Mouse (Mus musculus): Measurements from ENCODE around the gene Ythdf2. TPM values are rescaled to one million over a fixed set of nuclear protein-coding genes. Genes with fewer than 3 reads are reported as not detected.

Ythdf2 gene
- polyA plus RNA-seq, 1 experiment from 2014 or later = 66.3 TPM

DNA sequence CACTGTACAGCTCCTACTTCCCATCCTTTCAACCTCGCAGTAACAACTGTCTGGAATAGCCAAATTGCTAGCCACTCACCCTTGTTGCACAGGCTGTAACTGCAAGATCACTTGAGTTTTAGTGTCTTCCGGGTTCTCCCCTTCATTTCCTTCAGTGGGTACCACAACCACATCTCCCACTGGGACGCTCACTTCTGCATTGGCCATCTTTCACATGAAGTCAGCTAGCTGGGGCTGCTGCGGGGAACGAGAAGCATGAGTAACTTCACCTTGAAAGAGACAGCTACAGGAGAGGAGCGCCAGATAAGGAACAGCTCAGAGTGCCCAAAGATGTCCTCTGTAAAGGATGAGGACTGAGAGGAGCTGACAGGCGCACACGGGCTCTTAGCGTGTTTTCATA is 39.5 kb upstream of the Ythdf2 start:
- no peak overlapping the region for H3K9ac ChIP-seq (ENCODE audit: low read length)
- H3K36me3 ChIP-seq (ENCODE audit: control insufficient read depth, insufficient read depth, low read length) = peaks cover 46% of the 10 kb centered on the region
- ATAC-seq (ENCODE audit: insufficient number of reproducible peaks, insufficient read depth, low FRiP score, low read depth) = no peak
- no peak overlapping the region for H3K4me2 ChIP-seq (ENCODE audit: low read length)
- no peak overlapping the region for H3K4me3 ChIP-seq (ENCODE audit: control insufficient read depth in 1 of 2, insufficient read depth in 1 of 2, low read depth in 1 of 2, low read length in 2 of 2)
- no peaks in the 10 kb centered on the region for H3K27me3 ChIP-seq (ENCODE audit: control insufficient read depth, insufficient read depth, low read length)
- 87% methylated on average over 9 of the region's 9 CpGs for WGBS
- H3K27ac ChIP-seq (replicated peaks in 1 of 2; ENCODE audit: control insufficient read depth in 1 of 2, insufficient read depth in 1 of 2, low read depth in 2 of 2, low read length in 2 of 2) = no peak overlapping the region
- H3K9me3 ChIP-seq (ENCODE audit: control insufficient read depth, low read length) = no peaks in the 10 kb centered on the region
- H3K4me1 ChIP-seq (ENCODE audit: control insufficient read depth in 2 of 2, insufficient read depth in 2 of 2, low read length in 2 of 2) = peaks cover 4 to 10% of the 10 kb centered on the region in 2 experiments

DNA sequence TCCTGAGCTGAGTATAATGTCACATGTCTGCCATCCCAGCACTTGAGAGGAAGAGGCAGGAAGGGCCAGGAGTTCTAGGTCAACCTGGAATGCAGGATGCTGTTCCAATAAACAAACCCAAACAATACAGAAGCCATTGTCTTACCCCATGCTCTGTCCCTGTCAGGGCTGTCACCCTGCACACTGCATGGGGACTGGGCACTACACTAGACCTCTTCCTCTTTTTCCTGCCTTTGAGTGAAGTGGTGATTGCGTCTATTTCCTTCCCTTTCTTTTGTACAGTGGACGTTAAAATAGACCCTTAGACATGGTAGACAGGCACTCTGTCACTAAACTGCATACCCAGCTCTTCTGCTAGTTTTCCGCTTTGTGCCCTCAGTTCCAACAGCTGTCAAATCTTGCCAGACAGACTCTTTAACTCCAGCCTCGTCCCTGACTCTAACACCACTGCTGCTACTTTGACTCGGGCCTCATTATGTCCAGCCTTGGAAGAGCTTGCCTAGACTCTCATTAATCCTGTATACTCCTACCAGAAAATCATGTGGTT is 35.4 kb upstream of the Ythdf2 start:
- Histone ChIP-seq H3K36me3 (ENCODE audit: control insufficient read depth, insufficient read depth, low read length) (peaks cover 81% of the 10 kb centered on the region), H3K27me3 (ENCODE audit: control insufficient read depth, insufficient read depth, low read length) (no peaks in the 10 kb centered on the region), H3K27ac (replicated peaks in 1 of 2; ENCODE audit: control insufficient read depth in 1 of 2, insufficient read depth in 1 of 2, low read depth in 2 of 2, low read length in 2 of 2) (peak overlapping the region in 1 of 2 experiments; percentile 29; a peak in 2 of 4 replicates), H3K4me3 (ENCODE audit: control insufficient read depth in 1 of 2, insufficient read depth in 1 of 2, low read depth in 1 of 2, low read length in 2 of 2) (no peak overlapping the region), H3K9me3 (ENCODE audit: control insufficient read depth, low read length) (no peaks in the 10 kb centered on the region), H3K9ac (ENCODE audit: low read length) (no peak overlapping the region), H3K4me1 (ENCODE audit: control insufficient read depth in 2 of 2, insufficient read depth in 2 of 2, low read length in 2 of 2) (peaks cover 0 to 3% of the 10 kb centered on the region in 2 experiments; a peak in 1 of 4 replicates), H3K4me2 (ENCODE audit: low read length) (no peak overlapping the region)
- no peak for ATAC-seq (ENCODE audit: insufficient number of reproducible peaks, insufficient read depth, low FRiP score, low read depth)
- 74% methylated on average over 5 of the region's 5 CpGs for WGBS

DNA sequence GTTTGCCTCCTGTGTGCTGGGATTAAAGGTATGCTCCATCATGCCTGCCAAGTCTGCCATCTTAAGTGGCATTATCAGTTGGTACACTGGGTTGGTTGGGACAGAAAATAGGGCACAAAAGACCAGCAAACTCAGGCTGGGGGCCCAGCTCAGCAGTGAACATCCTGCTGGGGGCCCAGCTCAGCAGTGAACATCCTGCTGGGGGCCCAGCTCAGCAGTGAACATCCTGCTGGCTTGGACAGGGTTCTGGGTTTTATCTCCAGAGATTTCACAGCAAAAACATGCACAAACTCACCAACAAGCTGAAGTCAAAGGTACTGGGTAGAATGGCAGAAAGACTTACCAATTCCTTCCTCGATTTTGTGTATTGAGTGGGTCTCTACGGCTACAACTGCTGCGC is 33.5 kb upstream of the Ythdf2 start:
- Histone ChIP-seq H3K27ac (replicated peaks in 1 of 2; ENCODE audit: control insufficient read depth in 1 of 2, insufficient read depth in 1 of 2, low read depth in 2 of 2, low read length in 2 of 2) (no peak overlapping the region; a peak in 1 of 4 replicates), H3K4me3 (ENCODE audit: control insufficient read depth in 1 of 2, insufficient read depth in 1 of 2, low read depth in 1 of 2, low read length in 2 of 2) (no peak overlapping the region), H3K27me3 (ENCODE audit: control insufficient read depth, insufficient read depth, low read length) (no peaks in the 10 kb centered on the region), H3K36me3 (ENCODE audit: control insufficient read depth, insufficient read depth, low read length) (peaks cover 90% of the 10 kb centered on the region), H3K4me2 (ENCODE audit: low read length) (no peak overlapping the region), H3K9ac (ENCODE audit: low read length) (no peak overlapping the region), H3K4me1 (ENCODE audit: control insufficient read depth in 2 of 2, insufficient read depth in 2 of 2, low read length in 2 of 2) (peaks cover 0 to 3% of the 10 kb centered on the region in 2 experiments; a peak in 1 of 4 replicates), H3K9me3 (ENCODE audit: control insufficient read depth, low read length) (no peaks in the 10 kb centered on the region)
- ATAC-seq (ENCODE audit: insufficient number of reproducible peaks, insufficient read depth, low FRiP score, low read depth) = no peak
- 89% methylated on average over 3 of the region's 3 CpGs for WGBS

DNA sequence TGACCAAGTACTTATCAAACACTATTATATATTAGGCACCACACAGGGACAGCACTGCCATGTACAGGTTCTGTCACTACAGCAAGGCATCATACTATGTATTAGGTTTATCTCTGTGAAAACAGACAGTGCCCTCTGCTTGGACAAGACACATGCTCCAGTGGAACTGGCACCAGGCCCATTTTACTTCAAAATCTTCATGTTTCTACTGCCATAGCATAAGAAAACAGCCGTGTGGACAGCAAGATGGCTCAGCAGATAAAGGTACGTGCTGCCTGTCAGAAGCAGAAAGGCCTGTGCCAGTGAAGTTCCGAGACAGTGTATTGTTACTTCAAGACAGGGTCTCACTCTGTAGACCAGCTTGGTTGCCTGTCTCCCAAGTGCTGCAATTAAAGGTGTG is 29.1 kb upstream of the Ythdf2 start:
- no peak overlapping the region for H3K4me2 ChIP-seq (ENCODE audit: low read length)
- H3K27me3 ChIP-seq (ENCODE audit: control insufficient read depth, insufficient read depth, low read length) = no peaks in the 10 kb centered on the region
- no peaks in the 10 kb centered on the region for H3K4me1 ChIP-seq (ENCODE audit: control insufficient read depth in 2 of 2, insufficient read depth in 2 of 2, low read length in 2 of 2)
- H3K27ac ChIP-seq (replicated peaks in 1 of 2; ENCODE audit: control insufficient read depth in 1 of 2, insufficient read depth in 1 of 2, low read depth in 2 of 2, low read length in 2 of 2) = no peak overlapping the region
- no peak overlapping the region for H3K9ac ChIP-seq (ENCODE audit: low read length)
- no peak for ATAC-seq (ENCODE audit: insufficient number of reproducible peaks, insufficient read depth, low FRiP score, low read depth)
- 64% methylated on average over 3 of the region's 3 CpGs for WGBS
- no peaks in the 10 kb centered on the region for H3K9me3 ChIP-seq (ENCODE audit: control insufficient read depth, low read length)
- H3K4me3 ChIP-seq (ENCODE audit: control insufficient read depth in 1 of 2, insufficient read depth in 1 of 2, low read depth in 1 of 2, low read length in 2 of 2) = no peak overlapping the region
- peaks cover 92% of the 10 kb centered on the region for H3K36me3 ChIP-seq (ENCODE audit: control insufficient read depth, insufficient read depth, low read length)

DNA sequence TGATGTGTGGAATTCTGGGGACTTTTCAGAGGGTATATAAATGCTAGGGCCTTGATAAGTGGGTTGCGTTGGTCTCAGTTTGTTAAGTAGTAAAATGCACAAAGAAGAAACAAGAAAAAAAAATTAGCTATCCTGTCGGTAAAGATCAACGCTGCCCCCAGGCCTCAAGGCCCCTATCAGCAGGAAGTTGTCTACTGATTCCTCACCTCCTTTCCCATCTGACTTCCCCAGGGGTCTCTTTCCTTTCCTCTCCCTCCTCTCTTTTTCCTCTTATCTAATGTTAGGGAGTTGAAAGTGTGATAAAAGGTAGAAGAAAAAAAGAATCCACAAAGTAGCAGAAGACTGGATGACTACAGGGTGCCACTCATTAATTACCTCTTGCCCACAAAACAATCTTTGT is 28.3 kb upstream of the Ythdf2 start:
- 61% methylated on average over 3 of the region's 3 CpGs for WGBS
- H3K36me3 ChIP-seq (ENCODE audit: control insufficient read depth, insufficient read depth, low read length) = peaks cover 92% of the 10 kb centered on the region
- no peaks in the 10 kb centered on the region for H3K4me1 ChIP-seq (ENCODE audit: control insufficient read depth in 2 of 2, insufficient read depth in 2 of 2, low read length in 2 of 2)
- ATAC-seq (ENCODE audit: insufficient number of reproducible peaks, insufficient read depth, low FRiP score, low read depth) = no peak
- no peak overlapping the region for H3K4me2 ChIP-seq (ENCODE audit: low read length)
- no peak overlapping the region for H3K4me3 ChIP-seq (ENCODE audit: control insufficient read depth in 1 of 2, insufficient read depth in 1 of 2, low read depth in 1 of 2, low read length in 2 of 2)
- no peaks in the 10 kb centered on the region for H3K9me3 ChIP-seq (ENCODE audit: control insufficient read depth, low read length)
- H3K27ac ChIP-seq (replicated peaks in 1 of 2; ENCODE audit: control insufficient read depth in 1 of 2, insufficient read depth in 1 of 2, low read depth in 2 of 2, low read length in 2 of 2) = no peak overlapping the region
- no peaks in the 10 kb centered on the region for H3K27me3 ChIP-seq (ENCODE audit: control insufficient read depth, insufficient read depth, low read length)
- no peak overlapping the region for H3K9ac ChIP-seq (ENCODE audit: low read length)

DNA sequence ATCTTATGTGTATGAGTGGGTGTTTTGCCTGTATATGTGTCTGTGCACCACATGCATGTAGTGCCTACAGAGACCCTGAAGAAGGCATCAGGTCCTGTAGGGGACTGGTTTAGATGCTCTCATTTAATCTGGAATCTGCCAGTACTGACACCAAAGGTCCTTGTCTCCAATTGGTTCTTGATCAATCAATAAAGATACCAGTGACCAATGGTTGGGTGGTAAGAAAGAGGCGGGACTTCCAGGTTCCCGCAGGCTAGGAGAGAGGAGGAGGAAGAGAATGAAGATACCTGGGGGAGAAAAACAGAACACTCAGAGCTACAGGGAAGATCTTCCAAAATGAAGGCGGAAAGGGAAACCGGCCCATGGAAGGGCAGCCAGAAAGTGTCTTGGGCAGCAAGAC is 26.3 kb upstream of the Ythdf2 start:
- H3K9me3 ChIP-seq (ENCODE audit: control insufficient read depth, low read length) = no peaks in the 10 kb centered on the region
- no peaks in the 10 kb centered on the region for H3K4me1 ChIP-seq (ENCODE audit: control insufficient read depth in 2 of 2, insufficient read depth in 2 of 2, low read length in 2 of 2)
- WGBS = 84% methylated on average over 4 of the region's 4 CpGs
- no peak overlapping the region for H3K9ac ChIP-seq (ENCODE audit: low read length)
- no peak for ATAC-seq (ENCODE audit: insufficient number of reproducible peaks, insufficient read depth, low FRiP score, low read depth)
- no peak overlapping the region for H3K4me3 ChIP-seq (ENCODE audit: control insufficient read depth in 1 of 2, insufficient read depth in 1 of 2, low read depth in 1 of 2, low read length in 2 of 2)
- no peaks in the 10 kb centered on the region for H3K27me3 ChIP-seq (ENCODE audit: control insufficient read depth, insufficient read depth, low read length)
- no peak overlapping the region for H3K27ac ChIP-seq (replicated peaks in 1 of 2; ENCODE audit: control insufficient read depth in 1 of 2, insufficient read depth in 1 of 2, low read depth in 2 of 2, low read length in 2 of 2)
- peaks cover 97% of the 10 kb centered on the region for H3K36me3 ChIP-seq (ENCODE audit: control insufficient read depth, insufficient read depth, low read length)
- H3K4me2 ChIP-seq (ENCODE audit: low read length) = no peak overlapping the region

DNA sequence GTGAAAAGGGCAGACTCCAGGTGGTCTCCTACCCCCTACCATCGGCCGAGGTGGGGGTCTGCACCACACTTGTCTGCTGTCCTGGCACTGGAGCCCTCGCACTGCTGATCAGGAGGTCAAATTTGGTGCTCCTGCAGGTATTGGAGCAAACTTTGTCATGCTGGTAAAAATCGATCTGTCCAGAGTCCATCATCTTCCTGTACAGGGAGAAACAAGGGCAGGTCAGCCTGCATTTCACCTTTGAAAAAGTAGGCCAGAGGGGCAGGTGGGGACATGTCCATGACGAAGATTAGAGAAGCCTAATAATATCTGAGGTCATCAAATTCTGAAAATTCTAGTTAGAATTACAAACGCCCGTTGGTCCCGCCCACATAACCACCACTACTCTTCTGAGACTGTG is 22.6 kb upstream of the Ythdf2 start:
- no peak overlapping the region for H3K4me3 ChIP-seq (ENCODE audit: control insufficient read depth in 1 of 2, insufficient read depth in 1 of 2, low read depth in 1 of 2, low read length in 2 of 2)
- no peak overlapping the region for H3K9ac ChIP-seq (ENCODE audit: low read length)
- H3K27ac ChIP-seq (replicated peaks in 1 of 2; ENCODE audit: control insufficient read depth in 1 of 2, insufficient read depth in 1 of 2, low read depth in 2 of 2, low read length in 2 of 2) = no peak overlapping the region
- ATAC-seq (ENCODE audit: insufficient number of reproducible peaks, insufficient read depth, low FRiP score, low read depth) = no peak
- no peak overlapping the region for H3K4me2 ChIP-seq (ENCODE audit: low read length)
- WGBS = 92% methylated on average over 8 of the region's 8 CpGs
- peaks cover 97% of the 10 kb centered on the region for H3K36me3 ChIP-seq (ENCODE audit: control insufficient read depth, insufficient read depth, low read length)
- H3K9me3 ChIP-seq (ENCODE audit: control insufficient read depth, low read length) = no peaks in the 10 kb centered on the region
- H3K27me3 ChIP-seq (ENCODE audit: control insufficient read depth, insufficient read depth, low read length) = no peaks in the 10 kb centered on the region
- no peaks in the 10 kb centered on the region for H3K4me1 ChIP-seq (ENCODE audit: control insufficient read depth in 2 of 2, insufficient read depth in 2 of 2, low read length in 2 of 2)

DNA sequence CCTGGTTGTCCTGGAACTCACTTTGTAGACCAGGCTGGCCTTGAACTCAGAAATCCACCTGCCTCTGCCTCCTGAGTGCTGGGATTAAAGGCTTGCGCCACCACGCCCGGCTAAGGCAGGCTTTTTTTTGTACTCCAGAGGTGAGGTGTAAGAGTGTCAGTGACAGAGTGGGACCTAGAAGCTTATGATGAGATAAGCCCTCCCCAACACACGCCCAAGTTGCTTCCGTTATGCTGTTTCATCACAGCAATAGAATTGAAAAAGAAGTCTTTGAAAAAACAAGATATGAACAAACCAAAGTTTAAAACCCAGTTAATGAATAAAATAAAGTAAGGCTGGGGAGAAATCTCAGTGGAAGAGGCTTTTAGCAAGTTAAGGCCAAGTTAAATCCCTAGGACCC is 18.3 kb upstream of the Ythdf2 start:
- H3K4me3 ChIP-seq (ENCODE audit: control insufficient read depth in 1 of 2, insufficient read depth in 1 of 2, low read depth in 1 of 2, low read length in 2 of 2) = no peak overlapping the region
- no peaks in the 10 kb centered on the region for H3K9me3 ChIP-seq (ENCODE audit: control insufficient read depth, low read length)
- no peak for ATAC-seq (ENCODE audit: insufficient number of reproducible peaks, insufficient read depth, low FRiP score, low read depth)
- H3K9ac ChIP-seq (ENCODE audit: low read length) = no peak overlapping the region
- no peaks in the 10 kb centered on the region for H3K27me3 ChIP-seq (ENCODE audit: control insufficient read depth, insufficient read depth, low read length)
- H3K4me2 ChIP-seq (ENCODE audit: low read length) = no peak overlapping the region
- no peak overlapping the region for H3K27ac ChIP-seq (replicated peaks in 1 of 2; ENCODE audit: control insufficient read depth in 1 of 2, insufficient read depth in 1 of 2, low read depth in 2 of 2, low read length in 2 of 2)
- H3K36me3 ChIP-seq (ENCODE audit: control insufficient read depth, insufficient read depth, low read length) = peaks cover 100% of the 10 kb centered on the region
- no peaks in the 10 kb centered on the region for H3K4me1 ChIP-seq (ENCODE audit: control insufficient read depth in 2 of 2, insufficient read depth in 2 of 2, low read length in 2 of 2)
- WGBS = 91% methylated on average over 5 of the region's 5 CpGs

Measured in heart, embryonic 14.5 days (tissue).